Mouse (Mus musculus) G1E (cell line): ENCODE data around the gene Prrx2.

Experiments
- CTCF ChIP-seq: IDR thresholded peaks from 2 replicates; pipeline ENCODE4 v1.5.1; 2012; ENCODE audit warnings: low read depth, low read length, inconsistent platforms, mixed read lengths
- GATA1 ChIP-seq: IDR thresholded peaks from 2 replicates; pipeline ENCODE4 v1.6.1; 2012; ENCODE audit warnings: borderline replicate concordance, low read length, inconsistent platforms, mixed read lengths
- GATA2 ChIP-seq: IDR thresholded peaks from 2 replicates; pipeline ENCODE4 v1.6.1; 2012; ENCODE audit warnings: low read depth, low read length, inconsistent platforms, borderline replicate concordance
- POLR2AphosphoS5 ChIP-seq: IDR thresholded peaks from 2 replicates; pipeline ENCODE4 v1.6.1; 2012; ENCODE audit warnings: low read depth, low read length, inconsistent platforms; ENCODE audit not compliant: insufficient replicate concordance
- TAL1 ChIP-seq: conservative IDR thresholded peaks from 2 replicates; pipeline ENCODE4 v1.6.1; 2012; ENCODE audit warnings: low read depth, low read length, inconsistent platforms, mixed read lengths

GRCm38 (mm10) chr2:30915376-30915775, 80.6 kb downstream of the Prrx2 start:
- no peak for TF ChIP-seq CTCF
- TF ChIP-seq POLR2AphosphoS5, result no peak
- no peak for TF ChIP-seq GATA1
- no peak for TF ChIP-seq TAL1
- TF ChIP-seq GATA2, result no peak
